Mouse (Mus musculus) thymus, adult 2 months (tissue): ENCODE measurements at regions not wholly inside any gene's neighbourhood (a gene's known extent, or its start where the extent isn't known, plus 50 kb on each side); places are given as distances from the start of the nearest gene placed in this dataset.

Source experiments
- CTCF ChIP-seq: fragments of 200-500 bp; IDR thresholded peaks from 2 replicates; pipeline ENCODE4 v1.5.1; 2012; ENCODE audit warnings: mild to moderate bottlenecking, control low read depth, low read length, moderate library complexity, borderline replicate concordance; ENCODE audit not compliant: control insufficient read depth, poor library complexity, insufficient read depth; ENCODE audit errors: extremely low read depth
- POLR2A ChIP-seq: fragments of 200-500 bp; IDR thresholded peaks from 2 replicates; pipeline ENCODE4 v1.6.1; 2012; ENCODE audit warnings: mild to moderate bottlenecking, low read length, control low read depth, moderate library complexity; ENCODE audit not compliant: control insufficient read depth, poor library complexity, insufficient read depth; ENCODE audit errors: extremely low read depth

DNA sequence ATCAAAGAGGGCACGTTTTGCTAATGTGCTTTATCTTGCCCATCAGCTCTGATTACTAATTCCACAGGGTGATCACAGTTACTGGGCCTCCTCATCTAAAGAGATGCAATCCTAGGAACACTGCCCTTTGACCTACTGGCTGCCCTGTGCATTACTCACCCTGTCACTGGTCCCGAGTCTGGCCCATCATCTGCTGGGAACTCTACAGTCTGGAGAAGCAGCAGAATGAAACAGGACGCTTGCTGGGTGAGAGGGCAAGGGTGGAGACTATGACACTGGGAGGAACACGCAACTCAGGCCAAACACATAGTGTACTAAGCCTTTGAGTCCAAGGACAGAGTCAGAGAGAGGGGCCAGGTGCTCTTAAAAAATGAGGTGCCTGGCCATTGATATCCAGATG is 263.8 kb downstream of the Ets1 start:
- no peak for TF ChIP-seq CTCF
- TF ChIP-seq POLR2A = no peak
